Mouse (Mus musculus): ENCODE measurements around the gene Spred2.
A peak's percentile ranks its signal among the peaks of the same experiment; 100 is the strongest.

Spred2 gene

GRCm38 (mm10) chr11:19923888-19924756, at the start of gene Spred2:
Gene Spred2 (plus strand): TSS chr11:19924375.
- peak; percentile 87 for DNase-seq (ENCODE audit: low read depth)

- DNase-seq (ENCODE audit: low read depth): no peak
These were observed 48.6 kb upstream of the Spred2 start for GRCm38 (mm10) chr11:19875551-19875950.

- no peak for DNase-seq (ENCODE audit: low read depth)
These were observed 48.2 kb upstream of the Spred2 start for GRCm38 (mm10) chr11:19875964-19876363.

GRCm38 (mm10) chr11:19877239-19877915, 46.8 kb upstream of the Spred2 start:
- DNase-seq (ENCODE audit: low read depth): no peak

GRCm38 (mm10) chr11:19881342-19881741, 42.8 kb upstream of the Spred2 start:
- DNase-seq (ENCODE audit: low read depth): no peak

- DNase-seq (ENCODE audit: low read depth): no peak
These were observed 33.3 kb upstream of the Spred2 start for GRCm38 (mm10) chr11:19890700-19891406.

- DNase-seq (ENCODE audit: low read depth): no peak
These were observed 30.9 kb upstream of the Spred2 start for GRCm38 (mm10) chr11:19893233-19893632.

GRCm38 (mm10) chr11:19899621-19900020, 24.6 kb upstream of the Spred2 start:
- no peak for DNase-seq (ENCODE audit: low read depth)

GRCm38 (mm10) chr11:19900712-19901111, 23.5 kb upstream of the Spred2 start:
- DNase-seq (ENCODE audit: low read depth): no peak

- DNase-seq (ENCODE audit: low read depth): no peak
These were observed 13.0 kb upstream of the Spred2 start for GRCm38 (mm10) chr11:19911216-19911615.

- no peak for DNase-seq (ENCODE audit: low read depth)
These were observed 12.0 kb upstream of the Spred2 start for GRCm38 (mm10) chr11:19912179-19912578.

GRCm38 (mm10) chr11:19912661-19913060, 11.5 kb upstream of the Spred2 start:
- no peak for DNase-seq (ENCODE audit: low read depth)

GRCm38 (mm10) chr11:19913761-19914160, 10.4 kb upstream of the Spred2 start:
- DNase-seq (ENCODE audit: low read depth): no peak

- DNase-seq (ENCODE audit: low read depth): no peak
These were observed 6.6 kb upstream of the Spred2 start for GRCm38 (mm10) chr11:19917381-19918245.

- DNase-seq (ENCODE audit: low read depth): no peak
These were observed 6.0 kb upstream of the Spred2 start for GRCm38 (mm10) chr11:19918246-19918540.

GRCm38 (mm10) chr11:19919460-19919784, 4.8 kb upstream of the Spred2 start:
- DNase-seq (ENCODE audit: low read depth): no peak

- DNase-seq (ENCODE audit: low read depth): peak; percentile 67
These were observed 4.1 kb upstream of the Spred2 start for GRCm38 (mm10) chr11:19919785-19920671.

GRCm38 (mm10) chr11:19921723-19922122, 2.5 kb upstream of the Spred2 start:
- no peak for DNase-seq (ENCODE audit: low read depth)

GRCm38 (mm10) chr11:19922208-19922607, 2.0 kb upstream of the Spred2 start:
- DNase-seq (ENCODE audit: low read depth): no peak

GRCm38 (mm10) chr11:19924757-19925148, 578 bp downstream of the Spred2 start:
- no peak for DNase-seq (ENCODE audit: low read depth)
